Mouse (Mus musculus) MEL (cell line): ENCODE measurements around the gene Ugt1a10. TPM values are rescaled to one million over a fixed set of nuclear protein-coding genes. Genes with fewer than 3 reads are reported as not detected.

Experiments
- DNase-seq: peaks from one replicate; pipeline ENCODE4 v3.0.0; 2011; ENCODE audit warnings: low read depth, low spot score
- H3K27ac ChIP-seq: 2 replicates; pipeline ENCODE4 v1.5.1; 2012; ENCODE audit warnings: low read depth, mild to moderate bottlenecking, control low read depth, low read length, moderate library complexity; ENCODE audit not compliant: control insufficient read depth
- H3K27me3 ChIP-seq, 2 experiments: fragments of 150-350 bp in 1 of 2; sonication (generic) in 1 of 2; 2 replicates each; pipeline ENCODE4 v1.6.1; 2012; ENCODE audit warnings: low read length in 2 of 2, mild to moderate bottlenecking in 2 of 2, improper control_type of control experiment in 1 of 2, moderate library complexity in 1 of 2; ENCODE audit not compliant: insufficient read depth in 2 of 2, control insufficient read depth in 1 of 2
- H3K36me3 ChIP-seq, 2 experiments: 2 replicates each; pipeline ENCODE4 v1.6.1; 2012 to 2014; ENCODE audit warnings: low read length in 2 of 2, improper control_type of control experiment in 1 of 2, inconsistent platforms in 1 of 2, mild to moderate bottlenecking in 1 of 2; ENCODE audit not compliant: insufficient read depth in 2 of 2, control insufficient read depth in 1 of 2
- H3K4me1 ChIP-seq, 2 experiments: fragments of 150-350 bp in 1 of 2; sonication (generic) in 1 of 2; 2 replicates each; pipeline ENCODE4 v1.6.1; 2012; ENCODE audit warnings: low read length in 2 of 2, improper control_type of control experiment in 1 of 2, mild to moderate bottlenecking in 1 of 2; ENCODE audit not compliant: insufficient read depth in 2 of 2, control insufficient read depth in 1 of 2
- H3K4me3 ChIP-seq, 2 experiments: fragments of 150-350 bp in 1 of 2; sonication (generic) in 1 of 2; 2 replicates each; pipeline ENCODE4 v1.5.1; 2012; ENCODE audit warnings: low read depth in 2 of 2, low read length in 2 of 2, mild to moderate bottlenecking in 2 of 2, moderate library complexity in 2 of 2, control low read depth in 1 of 2, improper control_type of control experiment in 1 of 2; ENCODE audit not compliant: control insufficient read depth in 1 of 2, insufficient read depth in 1 of 2
- H3K79me2 ChIP-seq: 2 replicates; pipeline ENCODE4 v1.6.1; 2012; ENCODE audit warnings: mild to moderate bottlenecking, low read length, moderate library complexity; ENCODE audit not compliant: control insufficient read depth, poor library complexity, insufficient read depth
- H3K9ac ChIP-seq: 2 replicates; pipeline ENCODE4 v1.6.1; 2012; ENCODE audit warnings: low read depth, mild to moderate bottlenecking, control low read depth, low read length, moderate library complexity; ENCODE audit not compliant: control insufficient read depth, poor library complexity, severe bottlenecking
- H3K9me3 ChIP-seq: fragments of 150-350 bp; sonication (generic); replicated peaks from 2 replicates; pipeline ENCODE4 v1.6.1; 2012; ENCODE audit warnings: mild to moderate bottlenecking, low read length, improper control_type of control experiment, moderate library complexity; ENCODE audit not compliant: insufficient read depth
- BHLHE40 ChIP-seq: IDR thresholded peaks from 2 replicates; pipeline ENCODE4 v1.6.1; 2012; ENCODE audit warnings: low read depth, mild to moderate bottlenecking, inconsistent platforms, low read length, improper control_type of control experiment, borderline replicate concordance
- CTCF ChIP-seq, 3 experiments: IDR thresholded peaks in 2 of 3; conservative IDR thresholded peaks in 1 of 3; 2 replicates each; pipeline ENCODE4 v1.5.1; 2011 to 2012; ENCODE audit warnings: low read length in 3 of 3, low read depth in 2 of 3, mild to moderate bottlenecking in 2 of 3, improper control_type of control experiment in 1 of 3, inconsistent platforms in 1 of 3, mixed read lengths in 1 of 3, moderate library complexity in 1 of 3; ENCODE audit not compliant: control insufficient read depth in 1 of 3, insufficient read depth in 1 of 3, poor library complexity in 1 of 3, severe bottlenecking in 1 of 3
- ELF1 ChIP-seq: IDR thresholded peaks from 2 replicates; pipeline ENCODE4 v1.6.1; 2014; ENCODE audit warnings: low read depth, mild to moderate bottlenecking, inconsistent platforms, low read length, improper control_type of control experiment, moderate library complexity
- EP300 ChIP-seq, 2 experiments: IDR thresholded peaks; 2 replicates each; pipeline ENCODE4 v1.6.1; 2011; ENCODE audit warnings: improper control_type of control experiment in 2 of 2, low read length in 2 of 2, low read depth in 1 of 2, mild to moderate bottlenecking in 1 of 2
- ETS1 ChIP-seq: IDR thresholded peaks from 2 replicates; pipeline ENCODE4 v1.6.1; 2012; ENCODE audit warnings: low read depth, mild to moderate bottlenecking, inconsistent platforms, low read length, improper control_type of control experiment, moderate library complexity
- MAZ ChIP-seq: IDR thresholded peaks from 2 replicates; pipeline ENCODE4 v1.6.1; 2012; ENCODE audit warnings: low read depth, mild to moderate bottlenecking, inconsistent platforms, low read length, improper control_type of control experiment
- MXI1 ChIP-seq: IDR thresholded peaks from 2 replicates; pipeline ENCODE4 v1.6.1; 2011; ENCODE audit warnings: mild to moderate bottlenecking, low read depth, low read length, improper control_type of control experiment
- MYC ChIP-seq: IDR thresholded peaks from 2 replicates; pipeline ENCODE4 v1.6.1; 2011; ENCODE audit warnings: low read depth, mild to moderate bottlenecking, low read length, improper control_type of control experiment, moderate library complexity
- NELFE ChIP-seq: IDR thresholded peaks from 2 replicates; pipeline ENCODE4 v1.6.1; 2011; ENCODE audit warnings: low read depth, low read length, improper control_type of control experiment
- NRF1 ChIP-seq: IDR thresholded peaks from 2 replicates; pipeline ENCODE4 v1.6.1; 2014; ENCODE audit warnings: low read depth, mild to moderate bottlenecking, inconsistent platforms, low read length, improper control_type of control experiment, moderate library complexity; ENCODE audit not compliant: poor library complexity, insufficient read depth, severe bottlenecking
- SIN3A ChIP-seq: IDR thresholded peaks from 2 replicates; pipeline ENCODE4 v1.6.1; 2012; ENCODE audit warnings: low read length, improper control_type of control experiment, inconsistent platforms
- SMC3 ChIP-seq: IDR thresholded peaks from 2 replicates; pipeline ENCODE4 v1.6.1; 2011; ENCODE audit warnings: low read depth, low read length, improper control_type of control experiment
- TAL1 ChIP-seq: IDR thresholded peaks from 2 replicates; pipeline ENCODE4 v1.6.1; 2012; ENCODE audit warnings: mild to moderate bottlenecking, inconsistent platforms, low read length, moderate library complexity, mixed read lengths
- USF1 ChIP-seq: IDR thresholded peaks from 2 replicates; pipeline ENCODE4 v1.6.1; 2014; ENCODE audit warnings: low read depth, mild to moderate bottlenecking, inconsistent platforms, low read length, improper control_type of control experiment, moderate library complexity
- USF2 ChIP-seq, 2 experiments: IDR thresholded peaks; 2 replicates each; pipeline ENCODE4 v1.6.1; 2011 to 2012; ENCODE audit warnings: improper control_type of control experiment in 2 of 2, low read length in 2 of 2, borderline replicate concordance in 1 of 2, inconsistent platforms in 1 of 2, low read depth in 1 of 2, mild to moderate bottlenecking in 1 of 2; ENCODE audit not compliant: insufficient read depth in 1 of 2
- ZMIZ1 ChIP-seq: IDR thresholded peaks from 2 replicates; pipeline ENCODE4 v1.6.1; 2012; ENCODE audit warnings: low read depth, mild to moderate bottlenecking, inconsistent platforms, low read length, improper control_type of control experiment, moderate library complexity
- ZNF384 ChIP-seq: IDR thresholded peaks from 2 replicates; pipeline ENCODE4 v1.6.1; 2012; ENCODE audit warnings: low read depth, mild to moderate bottlenecking, inconsistent platforms, low read length, improper control_type of control experiment
- polyA plus RNA-seq, 2 experiments: library from polyadenylated mRNA; stranded (reverse) in 1 of 2; unstranded in 1 of 2; fragments of >175 nt in 1 of 2; fragments of >200 nt in 1 of 2; gene quantifications; 2 replicates each; pipeline versions ENCODE4 v1.2.1 to v1.2.4; 2012; ENCODE audit warnings: low replicate concordance in 2 of 2, low read depth in 1 of 2; ENCODE audit not compliant: insufficient read length in 2 of 2, insufficient read depth in 1 of 2, missing spikeins in 1 of 2
- total RNA-seq: library from RNA; depleted of rRNA; stranded (reverse); fragments of 300-350 nt; gene quantifications from 2 replicates; pipeline ENCODE4 v1.2.3, GENCODE M21; 2012

Gene Ugt1a10
- total and polyA plus RNA-seq, 3 experiments, result not detected

- DNase-seq, result peak; percentile 13
- Histone ChIP-seq H3K36me3 (no peaks in the 10 kb centered on the region), H3K79me2 (no peaks in the 10 kb centered on the region), H3K27ac (no peak overlapping the region), H3K27me3 (no peaks in the 10 kb centered on the region), H3K4me1 (no peaks in the 10 kb centered on the region), H3K9ac (no peak overlapping the region), H3K9me3 (no peaks in the 10 kb centered on the region), H3K4me3 (no peak overlapping the region)
- no peak for TF ChIP-seq SMC3
- TF ChIP-seq TAL1, result 0 out of 2 replicates have a peak, but pooled peaks have one; percentile 18
Measured at GRCm38 (mm10) chr1:88213766-88214461, 158.7 kb downstream of the Ugt1a10 start.

GRCm38 (mm10) chr1:88214462-88214952, 159.3 kb downstream of the Ugt1a10 start:
- TF ChIP-seq NELFE, result no peak
- TF ChIP-seq ZMIZ1, result no peak
- no peak for TF ChIP-seq ETS1
- no peak for TF ChIP-seq SMC3
- TF ChIP-seq MYC, result no peak
- TF ChIP-seq NRF1, result no peak
- no peak for TF ChIP-seq BHLHE40
- no peak for TF ChIP-seq MXI1
- TF ChIP-seq ZNF384, result no peak
- TF ChIP-seq EP300 (IDR thresholded peaks at IDR 0.05; ENCODE audit: low read depth in 1 of 2, low read length in 2 of 2), result no peak
- TF ChIP-seq USF1, result no peak
- no peak for TF ChIP-seq MAZ
- no peak for TF ChIP-seq ELF1
- TF ChIP-seq USF2 (IDR thresholded peaks at IDR 0.05; ENCODE audit: borderline replicate concordance in 1 of 2, insufficient read depth in 1 of 2, low read depth in 1 of 2, low read length in 2 of 2), result no peak
- TF ChIP-seq TAL1, result no peak
- no peak for TF ChIP-seq SIN3A
- no peak for TF ChIP-seq CTCF (IDR thresholded peaks at IDR 0.05 in 2 of 3, conservative IDR thresholded peaks at IDR 0.05 in 1 of 3; ENCODE audit: control insufficient read depth in 1 of 3, insufficient read depth in 1 of 3, low read depth in 2 of 3, low read length in 3 of 3, poor library complexity in 1 of 3, severe bottlenecking in 1 of 3)
- TF ChIP-seq, all 39 proteins: peak for 0
- no peaks in the 10 kb centered on the region for H3K4me1 ChIP-seq
- no peaks in the 10 kb centered on the region for H3K36me3 ChIP-seq
- no peak overlapping the region for H3K27ac ChIP-seq
- no peak overlapping the region for H3K9ac ChIP-seq
- no peaks in the 10 kb centered on the region for H3K27me3 ChIP-seq
- peak; percentile 29 for DNase-seq
- H3K9me3 ChIP-seq, result no peaks in the 10 kb centered on the region
- no peaks in the 10 kb centered on the region for H3K79me2 ChIP-seq
- no peak overlapping the region for H3K4me3 ChIP-seq
